Mouse (Mus musculus) megakaryocyte-erythroid progenitor cell, adult 5-6 weeks (primary cell): ENCODE measurements around the gene Orm1. TPM values are rescaled to one million over a fixed set of nuclear protein-coding genes. Genes with fewer than 3 reads are reported as not detected.

Experiments used
- ATAC-seq: replicated peaks from 2 replicates; pipeline ENCODE4 v1.8.0; 2016; ENCODE audit warnings: mild to moderate bottlenecking, inconsistent platforms; ENCODE audit not compliant: severe bottlenecking, poor library complexity, low FRiP score, low TSS enrichment
- total RNA-seq, 2 experiments: library from RNA; stranded (forward) in 1 of 2; stranded (reverse) in 1 of 2; fragments of 200-1000, 215-1000 nt in 1 of 2; fragments of >200 nt in 1 of 2; fragmentation: Nextera tagmentation in 1 of 2; gene quantifications; 2 replicates each; pipeline ENCODE4 v1.2.3; 2014 to 2017

Gene Orm1
- total RNA-seq, 2 experiments from 2014 or later, result 5.1 TPM; not detected in 1

DNA sequence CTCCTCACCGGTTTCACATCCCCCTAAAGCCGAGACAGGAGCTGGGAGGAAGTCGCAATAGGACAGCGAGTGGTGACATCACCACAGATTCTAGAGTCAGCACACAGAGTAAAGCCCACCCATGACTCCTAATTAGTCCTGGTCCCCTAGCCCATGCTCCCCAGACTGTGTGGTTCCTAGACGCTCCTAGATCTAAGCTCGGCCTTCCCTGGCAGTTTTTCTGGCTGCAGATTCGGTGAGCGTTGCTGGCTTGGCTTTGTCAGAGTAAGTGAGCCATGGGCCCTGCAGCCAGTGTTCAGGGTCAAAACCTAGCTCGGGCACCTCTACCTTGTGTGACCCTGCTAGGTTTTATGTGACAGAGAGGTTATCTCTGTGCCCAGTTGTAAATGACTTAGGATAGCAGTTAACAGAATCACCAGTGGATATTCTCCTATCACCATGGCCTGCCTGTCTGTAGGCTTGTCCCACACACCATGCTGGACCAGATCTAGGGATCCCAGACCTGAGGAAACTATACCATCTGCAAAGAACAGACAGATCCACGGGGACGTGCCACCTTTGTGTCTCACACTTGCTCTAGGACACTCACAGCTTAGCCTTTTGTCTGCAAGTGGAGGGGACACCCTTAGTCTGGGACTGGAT, 45.6 kb downstream of the Orm1 start:
- peak; percentile 72 for ATAC-seq

DNA sequence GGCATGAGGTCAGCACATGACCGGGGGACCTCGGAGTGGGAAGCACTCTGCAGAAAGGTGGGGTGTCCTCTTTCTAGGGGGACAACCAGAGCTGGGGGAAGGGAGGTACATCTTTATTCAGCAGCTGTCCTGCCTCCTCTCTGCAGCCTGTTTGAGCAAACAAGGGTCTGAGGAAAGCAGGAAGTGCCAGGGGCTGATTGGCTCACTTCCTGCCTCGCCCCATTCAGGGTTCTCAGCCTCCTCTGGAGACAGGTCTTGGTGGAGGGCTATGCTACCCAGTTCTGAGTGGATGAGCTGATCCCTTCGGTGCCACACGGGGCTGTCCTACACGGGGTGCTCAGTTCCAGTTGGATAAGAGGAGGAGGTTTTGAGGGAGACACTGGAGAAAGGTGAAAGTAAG, 47.0 kb downstream of the Orm1 start:
- no peak for ATAC-seq

Other genes starting within 250 kb of the Orm1 start
- gene Ambp, start 189.8 kb upstream of the Orm1 start, total RNA-seq (2014; fragmentation: Nextera tagmentation), result not detected in 2 replicates
- gene Ambp, start 189.8 kb upstream of the Orm1 start, total RNA-seq (2017), result not detected in 2 replicates
- gene Kif12, start 172.4 kb upstream of the Orm1 start, total RNA-seq (2014; fragmentation: Nextera tagmentation), result not detected in 2 replicates
- not detected in 2 replicates for gene Kif12, start 172.4 kb upstream of the Orm1 start, total RNA-seq (2017)
- 1.2 TPM in 1 of 2 replicates, not detected in the other for gene Col27a1, start 130.6 kb upstream of the Orm1 start, total RNA-seq (2014; fragmentation: Nextera tagmentation)
- gene Col27a1, start 130.6 kb upstream of the Orm1 start, total RNA-seq (2017), result not detected in 2 replicates
- gene Orm3, start 11.6 kb downstream of the Orm1 start, total RNA-seq (2014; fragmentation: Nextera tagmentation), result not detected in 2 replicates
- gene Orm3, start 11.6 kb downstream of the Orm1 start, total RNA-seq (2017), result not detected in 2 replicates
- gene Orm2, start 17.9 kb downstream of the Orm1 start, total RNA-seq (2014; fragmentation: Nextera tagmentation), result not detected in 2 replicates
- not detected in 2 replicates for gene Orm2, start 17.9 kb downstream of the Orm1 start, total RNA-seq (2017)
- 29.6 and 30.1 TPM in 2 replicates for gene Akna, start 58.8 kb downstream of the Orm1 start, total RNA-seq (2014; fragmentation: Nextera tagmentation)
- gene Akna, start 58.8 kb downstream of the Orm1 start, total RNA-seq (2017), result 3.0 and 5.7 TPM in 2 replicates
- 0.15 and 0.82 TPM in 2 replicates for gene Whrn, start 151.4 kb downstream of the Orm1 start, total RNA-seq (2014; fragmentation: Nextera tagmentation)
- gene Whrn, start 151.4 kb downstream of the Orm1 start, total RNA-seq (2017), result not detected in 2 replicates
- 58.7 and 92.6 TPM in 2 replicates for gene Atp6v1g1, start 200.2 kb downstream of the Orm1 start, total RNA-seq (2014; fragmentation: Nextera tagmentation)
- gene Atp6v1g1, start 200.2 kb downstream of the Orm1 start, total RNA-seq (2017), result 57.0 and 85.8 TPM in 2 replicates
- 9.5 and 14.3 TPM in 2 replicates for gene Tmem268, start 214.2 kb downstream of the Orm1 start, total RNA-seq (2014; fragmentation: Nextera tagmentation)
- 5.3 and 27.9 TPM in 2 replicates for gene Tmem268, start 214.2 kb downstream of the Orm1 start, total RNA-seq (2017)